Mouse (Mus musculus): ENCODE results near the gene Usp35.

GRCm38 (mm10) chr7:97375906-97376305 is 44.1 kb upstream of the Usp35 start:
- no peak for TF ChIP-seq CTCF (IDR thresholded peaks at IDR 0.05; ENCODE audit: borderline replicate concordance, control insufficient read depth, extremely low read depth, insufficient read depth, low read length, poor library complexity)
- no peak for TF ChIP-seq POLR2A (IDR thresholded peaks at IDR 0.05; ENCODE audit: control insufficient read depth, extremely low read depth, insufficient read depth, low read length, poor library complexity)

All from thymus, adult 2 months (tissue).